Mouse (Mus musculus): Measurements from ENCODE around the gene Ubap1l. TPM values are rescaled to one million over a fixed set of nuclear protein-coding genes. Genes with fewer than 3 reads are reported as not detected.

The Ubap1l gene
- polyA plus RNA-seq, 1 experiment: 1.1 TPM

GRCm38 (mm10) chr9:65393606-65394005, 32.8 kb downstream of the Ubap1l start:
- 43% methylated on average over 2 of the region's 2 CpGs for WGBS
- no peak overlapping the region for H3K4me3 ChIP-seq (replicated peaks; ENCODE audit: control insufficient read depth, low read depth, low read length)
- H3K4me1 ChIP-seq (ENCODE audit: control insufficient read depth, insufficient read depth, low read length): no peaks in the 10 kb centered on the region; the same call in 1 of the 2 replicates
- no peak for TF ChIP-seq POLR2A (IDR thresholded peaks at IDR 0.05; ENCODE audit: borderline replicate concordance, control insufficient read depth, low read depth, low read length)
- H3K27ac ChIP-seq (ENCODE audit: control insufficient read depth, insufficient read depth, low read depth, low read length, poor library complexity): no peak overlapping the region

GRCm38 (mm10) chr9:65394360-65394759, 33.5 kb downstream of the Ubap1l start:
- 65% methylated on average over 2 of the region's 2 CpGs for WGBS

GRCm38 (mm10) chr9:65398279-65398678, 37.4 kb downstream of the Ubap1l start, which contains the start of gene Rasl12:
Gene Rasl12 (plus strand): TSS chr9:65398506.
- H3K27ac ChIP-seq (ENCODE audit: control insufficient read depth, insufficient read depth, low read depth, low read length, poor library complexity): peak within 1 kb of the TSS; percentile 23; the same call in 1 of the 2 replicates
- TF ChIP-seq CTCF (IDR thresholded peaks at IDR 0.05; ENCODE audit: control insufficient read depth, insufficient read depth, low read length): no peak
- TF ChIP-seq POLR2A (IDR thresholded peaks at IDR 0.05; ENCODE audit: borderline replicate concordance, control insufficient read depth, low read depth, low read length): peak; percentile 9; the same call in 1 of the 2 replicates
- H3K4me3 ChIP-seq (replicated peaks; ENCODE audit: control insufficient read depth, low read depth, low read length): peak within 1 kb of the TSS; percentile 37
- no peaks in the 10 kb centered on the region for H3K4me1 ChIP-seq (ENCODE audit: control insufficient read depth, insufficient read depth, low read length)
- WGBS: 2% methylated on average over 24 of the region's 24 CpGs

More at GRCm38 (mm10) chr9:65394360-65394759, 33.5 kb downstream of the Ubap1l start:
- TF ChIP-seq CTCF (IDR thresholded peaks at IDR 0.05; ENCODE audit: control insufficient read depth, insufficient read depth, low read length): no peak
- TF ChIP-seq POLR2A (IDR thresholded peaks at IDR 0.05; ENCODE audit: borderline replicate concordance, control insufficient read depth, low read depth, low read length): no peak
- no peak overlapping the region for H3K4me3 ChIP-seq (replicated peaks; ENCODE audit: control insufficient read depth, low read depth, low read length)
- no peak overlapping the region for H3K27ac ChIP-seq (ENCODE audit: control insufficient read depth, insufficient read depth, low read depth, low read length, poor library complexity)
- H3K4me1 ChIP-seq (ENCODE audit: control insufficient read depth, insufficient read depth, low read length): no peaks in the 10 kb centered on the region; the same call in 1 of the 2 replicates

GRCm38 (mm10) chr9:65399934-65400333, 39.1 kb downstream of the Ubap1l start:
- TF ChIP-seq CTCF (IDR thresholded peaks at IDR 0.05; ENCODE audit: control insufficient read depth, insufficient read depth, low read length): no peak
- TF ChIP-seq POLR2A (IDR thresholded peaks at IDR 0.05; ENCODE audit: borderline replicate concordance, control insufficient read depth, low read depth, low read length): no peak
- WGBS: 82% methylated on average over 6 of the region's 6 CpGs
- no peak overlapping the region for H3K27ac ChIP-seq (ENCODE audit: control insufficient read depth, insufficient read depth, low read depth, low read length, poor library complexity)
- no peaks in the 10 kb centered on the region for H3K4me1 ChIP-seq (ENCODE audit: control insufficient read depth, insufficient read depth, low read length)
- H3K4me3 ChIP-seq (replicated peaks; ENCODE audit: control insufficient read depth, low read depth, low read length): no peak overlapping the region

- H3K4me3 ChIP-seq (replicated peaks; ENCODE audit: control insufficient read depth, low read depth, low read length): no peak overlapping the region
- no peaks in the 10 kb centered on the region; the same call in 1 of the 2 replicates for H3K4me1 ChIP-seq (ENCODE audit: control insufficient read depth, insufficient read depth, low read length)
- no peak for TF ChIP-seq CTCF (IDR thresholded peaks at IDR 0.05; ENCODE audit: control insufficient read depth, insufficient read depth, low read length)
- WGBS: 17% methylated on average over 15 of the region's 15 CpGs
- peak overlapping the region; percentile 14; the same call in 1 of the 2 replicates for H3K27ac ChIP-seq (ENCODE audit: control insufficient read depth, insufficient read depth, low read depth, low read length, poor library complexity)
These were observed 43.7 kb downstream of the Ubap1l start for GRCm38 (mm10) chr9:65404331-65405183.

GRCm38 (mm10) chr9:65405184-65405449, 44.3 kb downstream of the Ubap1l start:
- 58% methylated on average over 2 of the region's 2 CpGs for WGBS
- no peak for TF ChIP-seq POLR2A (IDR thresholded peaks at IDR 0.05; ENCODE audit: borderline replicate concordance, control insufficient read depth, low read depth, low read length)
- no peak for TF ChIP-seq CTCF (IDR thresholded peaks at IDR 0.05; ENCODE audit: control insufficient read depth, insufficient read depth, low read length)
- Histone ChIP-seq H3K4me3 (replicated peaks; ENCODE audit: control insufficient read depth, low read depth, low read length) (no peak overlapping the region), H3K4me1 (ENCODE audit: control insufficient read depth, insufficient read depth, low read length) (no peaks in the 10 kb centered on the region; the same call in 1 of the 2 replicates), H3K27ac (ENCODE audit: control insufficient read depth, insufficient read depth, low read depth, low read length, poor library complexity) (0 out of 2 replicates have a peak overlapping the region, but pooled peaks have one; percentile 14)

- Histone ChIP-seq H3K4me3 (replicated peaks; ENCODE audit: control insufficient read depth, low read depth, low read length) (no peak overlapping the region), H3K27ac (ENCODE audit: control insufficient read depth, insufficient read depth, low read depth, low read length, poor library complexity) (no peak overlapping the region), H3K4me1 (ENCODE audit: control insufficient read depth, insufficient read depth, low read length) (no peaks in the 10 kb centered on the region; the same call in 1 of the 2 replicates)
- TF ChIP-seq POLR2A (IDR thresholded peaks at IDR 0.05; ENCODE audit: borderline replicate concordance, control insufficient read depth, low read depth, low read length) (no peak), CTCF (IDR thresholded peaks at IDR 0.05; ENCODE audit: control insufficient read depth, insufficient read depth, low read length) (no peak)
- WGBS: 81% methylated on average over 5 of the region's 5 CpGs
These were observed 46.5 kb downstream of the Ubap1l start for GRCm38 (mm10) chr9:65407327-65407726.

- WGBS: 73% methylated on average over 3 of the region's 3 CpGs
- Histone ChIP-seq H3K27ac (ENCODE audit: control insufficient read depth, insufficient read depth, low read depth, low read length, poor library complexity) (no peak overlapping the region), H3K4me3 (replicated peaks; ENCODE audit: control insufficient read depth, low read depth, low read length) (no peak overlapping the region), H3K4me1 (ENCODE audit: control insufficient read depth, insufficient read depth, low read length) (no peaks in the 10 kb centered on the region; the same call in 1 of the 2 replicates)
- TF ChIP-seq POLR2A (IDR thresholded peaks at IDR 0.05; ENCODE audit: borderline replicate concordance, control insufficient read depth, low read depth, low read length): no peak
- no peak for TF ChIP-seq CTCF (IDR thresholded peaks at IDR 0.05; ENCODE audit: control insufficient read depth, insufficient read depth, low read length)
These were observed 47.0 kb downstream of the Ubap1l start for GRCm38 (mm10) chr9:65407861-65408260.
